Mouse (Mus musculus): Measurements from ENCODE around the gene Dlg4. TPM values are rescaled to one million over a fixed set of nuclear protein-coding genes. Genes with fewer than 3 reads are reported as not detected.

The Dlg4 gene
- polyA plus RNA-seq, 1 experiment from 2014 or later: 24.7 TPM

- no peak overlapping the region for H3K9ac ChIP-seq (replicated peaks)
- H3K27ac ChIP-seq (replicated peaks): no peak overlapping the region
- H3K36me3 ChIP-seq: peaks cover 76% of the 10 kb centered on the region
- no peaks in the 10 kb centered on the region for H3K4me1 ChIP-seq
- H3K27me3 ChIP-seq (replicated peaks): no peaks in the 10 kb centered on the region
- no peak overlapping the region for H3K4me2 ChIP-seq
- H3K9me3 ChIP-seq (replicated peaks): no peaks in the 10 kb centered on the region
- 82% methylated on average over 7 of the region's 7 CpGs for WGBS
- H3K4me3 ChIP-seq (replicated peaks): no peak overlapping the region
- ATAC-seq (ENCODE audit: low FRiP score): no peak
Measured at GRCm38 (mm10) chr11:70038174-70038573, 21.4 kb downstream of the Dlg4 start.

- no peak overlapping the region for H3K4me3 ChIP-seq (replicated peaks)
- H3K9me3 ChIP-seq (replicated peaks): no peaks in the 10 kb centered on the region
- no peak overlapping the region for H3K4me2 ChIP-seq
- WGBS: 95% methylated on average over 10 of the region's 10 CpGs
- H3K4me1 ChIP-seq: no peaks in the 10 kb centered on the region
- no peak overlapping the region for H3K9ac ChIP-seq (replicated peaks)
- H3K27me3 ChIP-seq (replicated peaks): no peaks in the 10 kb centered on the region
- H3K27ac ChIP-seq (replicated peaks): no peak overlapping the region
- ATAC-seq (ENCODE audit: low FRiP score): no peak
- H3K36me3 ChIP-seq: peaks cover 79% of the 10 kb centered on the region
Measured at GRCm38 (mm10) chr11:70039631-70040030, 22.9 kb downstream of the Dlg4 start.

- 92% methylated on average over 7 of the region's 7 CpGs for WGBS
- no peak overlapping the region for H3K4me2 ChIP-seq
- H3K27ac ChIP-seq (replicated peaks): no peak overlapping the region
- H3K36me3 ChIP-seq: peaks cover 80% of the 10 kb centered on the region
- no peak for ATAC-seq (ENCODE audit: low FRiP score)
- H3K4me3 ChIP-seq (replicated peaks): no peak overlapping the region
- no peak overlapping the region for H3K9ac ChIP-seq (replicated peaks)
- no peaks in the 10 kb centered on the region for H3K4me1 ChIP-seq
- H3K9me3 ChIP-seq (replicated peaks): no peaks in the 10 kb centered on the region
- no peaks in the 10 kb centered on the region for H3K27me3 ChIP-seq (replicated peaks)
Measured at GRCm38 (mm10) chr11:70040184-70040583, 23.4 kb downstream of the Dlg4 start.

GRCm38 (mm10) chr11:70042309-70043085 lies 25.8 kb downstream of the Dlg4 start:
- H3K27me3 ChIP-seq (replicated peaks): no peaks in the 10 kb centered on the region
- no peak overlapping the region for H3K27ac ChIP-seq (replicated peaks)
- no peaks in the 10 kb centered on the region for H3K9me3 ChIP-seq (replicated peaks)
- H3K4me3 ChIP-seq (replicated peaks): no peak overlapping the region
- no peak overlapping the region for H3K4me2 ChIP-seq
- H3K36me3 ChIP-seq: peaks cover 73% of the 10 kb centered on the region
- H3K9ac ChIP-seq (replicated peaks): no peak overlapping the region
- WGBS: 89% methylated on average over 23 of the region's 23 CpGs
- H3K4me1 ChIP-seq: no peaks in the 10 kb centered on the region
- ATAC-seq (ENCODE audit: low FRiP score): no peak

- Histone ChIP-seq H3K27me3 (replicated peaks) (no peaks in the 10 kb centered on the region), H3K4me2 (no peak overlapping the region), H3K9me3 (replicated peaks) (no peaks in the 10 kb centered on the region), H3K4me3 (replicated peaks) (no peak overlapping the region), H3K4me1 (no peaks in the 10 kb centered on the region), H3K9ac (replicated peaks) (no peak overlapping the region), H3K27ac (replicated peaks) (no peak overlapping the region), H3K36me3 (peaks cover 63% of the 10 kb centered on the region)
- ATAC-seq (ENCODE audit: low FRiP score): no peak
- WGBS: 89% methylated on average over 7 of the region's 7 CpGs
Measured at GRCm38 (mm10) chr11:70043665-70044064, 26.9 kb downstream of the Dlg4 start.

GRCm38 (mm10) chr11:70045435-70045834 lies 28.7 kb downstream of the Dlg4 start:
- Histone ChIP-seq H3K4me2 (no peak overlapping the region), H3K27ac (replicated peaks) (no peak overlapping the region), H3K9me3 (replicated peaks) (no peaks in the 10 kb centered on the region), H3K4me1 (no peaks in the 10 kb centered on the region), H3K4me3 (replicated peaks) (no peak overlapping the region), H3K27me3 (replicated peaks) (no peaks in the 10 kb centered on the region), H3K36me3 (peaks cover 48% of the 10 kb centered on the region), H3K9ac (replicated peaks) (no peak overlapping the region)
- no peak for ATAC-seq (ENCODE audit: low FRiP score)
- WGBS: 41% methylated on average over 9 of the region's 9 CpGs

GRCm38 (mm10) chr11:70049366-70049765 lies 32.6 kb downstream of the Dlg4 start:
- Histone ChIP-seq H3K27ac (replicated peaks) (no peak overlapping the region), H3K4me2 (no peak overlapping the region), H3K9me3 (replicated peaks) (no peaks in the 10 kb centered on the region), H3K4me1 (no peaks in the 10 kb centered on the region), H3K27me3 (replicated peaks) (no peaks in the 10 kb centered on the region), H3K4me3 (replicated peaks) (no peak overlapping the region), H3K9ac (replicated peaks) (no peak overlapping the region), H3K36me3 (peaks cover 10% of the 10 kb centered on the region)
- ATAC-seq (ENCODE audit: low FRiP score): no peak
- 74% methylated on average over 6 of the region's 6 CpGs for WGBS

GRCm38 (mm10) chr11:70049816-70050215 lies 33.1 kb downstream of the Dlg4 start:
- no peaks in the 10 kb centered on the region for H3K4me1 ChIP-seq
- WGBS: 60% methylated on average over 10 of the region's 10 CpGs
- H3K4me2 ChIP-seq: no peak overlapping the region
- peaks cover 5% of the 10 kb centered on the region for H3K36me3 ChIP-seq
- H3K9me3 ChIP-seq (replicated peaks): no peaks in the 10 kb centered on the region
- H3K27ac ChIP-seq (replicated peaks): no peak overlapping the region
- no peak overlapping the region for H3K4me3 ChIP-seq (replicated peaks)
- no peak overlapping the region for H3K9ac ChIP-seq (replicated peaks)
- 0 out of 2 replicates have a peak, but pooled peaks cover under 1% of the 10 kb centered on the region for H3K27me3 ChIP-seq (replicated peaks)
- no peak for ATAC-seq (ENCODE audit: low FRiP score)

- Histone ChIP-seq H3K9ac (replicated peaks) (no peak overlapping the region), H3K4me3 (replicated peaks) (no peak overlapping the region), H3K36me3 (no peaks in the 10 kb centered on the region), H3K27me3 (replicated peaks) (0 out of 2 replicates have a peak, but pooled peaks cover 3% of the 10 kb centered on the region), H3K27ac (replicated peaks) (no peak overlapping the region), H3K4me2 (no peak overlapping the region), H3K9me3 (replicated peaks) (no peaks in the 10 kb centered on the region), H3K4me1 (peaks cover 5% of the 10 kb centered on the region)
- ATAC-seq (ENCODE audit: low FRiP score): no peak
- WGBS: 64% methylated on average over 7 of the region's 7 CpGs
Measured at GRCm38 (mm10) chr11:70053156-70053555, 36.4 kb downstream of the Dlg4 start.

GRCm38 (mm10) chr11:70053898-70054570 lies 37.3 kb downstream of the Dlg4 start, which contains the start of gene Asgr1:
Asgr1 (plus strand) TSS chr11:70054085.
- no peak for ATAC-seq (ENCODE audit: low FRiP score)
- no peak within 1 kb of the TSS for H3K4me2 ChIP-seq
- WGBS: 85% methylated on average over 10 of the region's 10 CpGs
- H3K9ac ChIP-seq (replicated peaks): no peak within 1 kb of the TSS
- no peaks in the 10 kb centered on the region for H3K36me3 ChIP-seq
- H3K27ac ChIP-seq (replicated peaks): no peak within 1 kb of the TSS
- H3K9me3 ChIP-seq (replicated peaks): no peaks in the 10 kb centered on the region
- 0 out of 2 replicates have a peak, but pooled peaks cover 3% of the 10 kb centered on the region for H3K27me3 ChIP-seq (replicated peaks)
- peaks cover 5% of the 10 kb centered on the region for H3K4me1 ChIP-seq
- no peak within 1 kb of the TSS for H3K4me3 ChIP-seq (replicated peaks)

GRCm38 (mm10) chr11:70055618-70056214 lies 39.0 kb downstream of the Dlg4 start:
- 28% methylated on average over 17 of the region's 18 CpGs for WGBS
- H3K27ac ChIP-seq (replicated peaks): no peak overlapping the region
- H3K27me3 ChIP-seq (replicated peaks): 0 out of 2 replicates have a peak, but pooled peaks cover 3% of the 10 kb centered on the region
- H3K4me2 ChIP-seq: peak overlapping the region; percentile 38
- no peaks in the 10 kb centered on the region for H3K9me3 ChIP-seq (replicated peaks)
- H3K9ac ChIP-seq (replicated peaks): no peak overlapping the region
- peak; percentile 55; the same call in 1 of the 2 replicates for ATAC-seq (ENCODE audit: low FRiP score)
- H3K36me3 ChIP-seq: no peaks in the 10 kb centered on the region
- peaks cover 5% of the 10 kb centered on the region for H3K4me1 ChIP-seq
- H3K4me3 ChIP-seq (replicated peaks): no peak overlapping the region

All from neural tube, embryonic 15.5 days (tissue).